Mouse (Mus musculus): Measurements from ENCODE around the gene Rflnb. TPM values are rescaled to one million over a fixed set of nuclear protein-coding genes. Genes with fewer than 3 reads are reported as not detected.

The Rflnb gene
- polyA plus RNA-seq (2017; shearing (Covaris generic)), result 59.6 TPM

GRCm38 (mm10) chr11:76027139-76028071 is at the start of gene Rflnb:
Gene Rflnb (minus strand): TSS chr11:76027782.

GRCm38 (mm10) chr11:75999440-76000155 is 28.0 kb downstream of the Rflnb start, which contains the start of gene 1700016K19Rik:
Gene 1700016K19Rik (plus strand): TSS chr11:75999912.

Other genes with a start within 250 kb of the Rflnb start
- 0.09 TPM for gene Doc2b, start 231.7 kb downstream of the Rflnb start, polyA plus RNA-seq (2017; shearing (Covaris generic))
- gene Rph3al, start 89.4 kb downstream of the Rflnb start, polyA plus RNA-seq (2017; shearing (Covaris generic)), result 6.0 TPM
- not detected for gene 1700016K19Rik, start 27.9 kb downstream of the Rflnb start, polyA plus RNA-seq (2017; shearing (Covaris generic))
- 37.0 TPM for gene Vps53, start 151.9 kb upstream of the Rflnb start, polyA plus RNA-seq (2017; shearing (Covaris generic))
- 2.0 TPM for gene Fam57a, start 151.9 kb upstream of the Rflnb start, polyA plus RNA-seq (2017; shearing (Covaris generic))
- gene Dbil5, start 189.8 kb upstream of the Rflnb start, polyA plus RNA-seq (2017; shearing (Covaris generic)), result not detected
- 6.1 TPM for gene Gemin4, start 189.9 kb upstream of the Rflnb start, polyA plus RNA-seq (2017; shearing (Covaris generic))
- 14.5 TPM for gene Mrm3, start 215.9 kb upstream of the Rflnb start, polyA plus RNA-seq (2017; shearing (Covaris generic))
- gene Glod4, start 215.9 kb upstream of the Rflnb start, polyA plus RNA-seq (2017; shearing (Covaris generic)), result 40.6 TPM

Data from effector memory CD4-positive, alpha-beta T cell, adult 7 months (primary cell).